Mouse (Mus musculus) lung, embryonic 14.5 days (tissue): Measurements from ENCODE around the gene Mpp2. TPM values are rescaled to one million over a fixed set of nuclear protein-coding genes. Genes with fewer than 3 reads are reported as not detected.

ENCODE experiments used
- ATAC-seq: fragments of 200-750 bp; cut with Nextera tagmentation; 2 replicates; pipeline ENCODE4 v1.8.0; 2017; ENCODE audit warnings: mild to moderate bottlenecking, moderate TSS enrichment, moderate library complexity; ENCODE audit not compliant: insufficient read depth
- DNase-seq: peaks from one replicate; pipeline ENCODE4 v3.0.0-alpha.2; 2015
- H3K27ac ChIP-seq: fragments of 300-500 bp; sonication (generic); 2 replicates; pipeline ENCODE4 v1.5.1; 2014; ENCODE audit warnings: low read depth, mild to moderate bottlenecking, moderate library complexity
- H3K27me3 ChIP-seq: fragments of 300-500 bp; sonication (generic); 2 replicates; pipeline ENCODE4 v1.6.1; 2014; ENCODE audit warnings: low read length, control low read depth; ENCODE audit not compliant: insufficient read depth
- H3K36me3 ChIP-seq: fragments of 300-500 bp; sonication (generic); 2 replicates; pipeline ENCODE4 v1.6.1; 2014; ENCODE audit warnings: control low read depth; ENCODE audit not compliant: insufficient read depth
- H3K4me1 ChIP-seq: fragments of 300-500 bp; sonication (generic); 2 replicates; pipeline ENCODE4 v1.6.1; 2014; ENCODE audit warnings: antibody characterized with exemption, control low read depth; ENCODE audit not compliant: insufficient read depth
- H3K4me2 ChIP-seq: fragments of 300-500 bp; sonication (generic); 2 replicates; pipeline ENCODE4 v1.6.1; 2014; ENCODE audit warnings: mild to moderate bottlenecking
- H3K4me3 ChIP-seq: fragments of 300-500 bp; sonication (generic); 2 replicates; pipeline ENCODE4 v1.5.1; 2014; ENCODE audit warnings: low read depth, low read length
- H3K9ac ChIP-seq: fragments of 300-500 bp; sonication (generic); 2 replicates; pipeline ENCODE4 v1.6.1; 2014
- H3K9me3 ChIP-seq: fragments of 300-500 bp; sonication (generic); 2 replicates; pipeline ENCODE4 v1.6.1; 2016; ENCODE audit warnings: low read depth, low read length, control low read depth
- CTCF ChIP-seq: IDR thresholded peaks from 2 replicates; pipeline ENCODE4 v1.5.1; 2016; ENCODE audit warnings: antibody characterized with exemption, low read depth
- WGBS: fragments of 180-500 bp; shearing (Covaris S2); extraction: QIAGEN DNeasy Blood & Tissue Kit; methylation state at CpG from one replicate; pipeline ENCODE4 v1.1.7; 2014; 5-methylcytosine and 5-hydroxymethylcytosine counted together
- polyA plus RNA-seq: library from polyadenylated mRNA; unstranded; fragments of >200 nt; fragmentation: Nextera tagmentation; extraction: Ambion mirVana; gene quantifications from 2 replicates; pipeline ENCODE4 v1.2.1, GENCODE M21; 2014

Gene Mpp2
- polyA plus RNA-seq, 1 experiment from 2014 or later, result 6.3 TPM

DNA sequence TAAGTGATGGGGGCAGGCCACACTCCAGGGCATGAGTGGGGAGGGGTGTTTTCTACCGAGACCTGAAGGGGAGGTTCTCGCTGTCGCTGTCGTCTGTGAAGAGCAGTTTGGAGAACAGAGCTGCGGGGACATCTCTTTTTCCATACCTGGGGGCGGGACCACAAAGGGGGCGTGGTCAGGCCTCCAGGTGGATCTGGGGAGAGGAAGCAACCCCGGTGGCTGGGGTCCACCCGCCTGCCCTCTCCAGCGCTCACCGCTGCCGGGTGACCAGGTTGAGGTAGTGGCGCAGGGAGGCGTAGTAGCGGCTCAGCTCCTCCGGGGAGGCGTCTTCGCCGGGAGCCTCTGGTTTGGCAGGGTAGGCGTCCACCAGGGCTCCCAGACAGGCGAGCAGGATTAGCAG is 18.6 kb upstream of the Mpp2 start:
- Histone ChIP-seq H3K4me3 (peak overlapping the region; percentile 17), H3K27me3 (peaks cover 52% of the 10 kb centered on the region), H3K4me2 (peak overlapping the region; percentile 49), H3K9ac (no peak overlapping the region; the same call in 1 of the 2 replicates), H3K9me3 (no peaks in the 10 kb centered on the region), H3K27ac (no peak overlapping the region), H3K36me3 (no peaks in the 10 kb centered on the region), H3K4me1 (no peaks in the 10 kb centered on the region; the same call in 1 of the 2 replicates)
- DNase-seq (peak; percentile 6), ATAC-seq (no peak)
- WGBS, result 2% methylated on average over 21 of the region's 21 CpGs
- TF ChIP-seq CTCF, result no peak

DNA sequence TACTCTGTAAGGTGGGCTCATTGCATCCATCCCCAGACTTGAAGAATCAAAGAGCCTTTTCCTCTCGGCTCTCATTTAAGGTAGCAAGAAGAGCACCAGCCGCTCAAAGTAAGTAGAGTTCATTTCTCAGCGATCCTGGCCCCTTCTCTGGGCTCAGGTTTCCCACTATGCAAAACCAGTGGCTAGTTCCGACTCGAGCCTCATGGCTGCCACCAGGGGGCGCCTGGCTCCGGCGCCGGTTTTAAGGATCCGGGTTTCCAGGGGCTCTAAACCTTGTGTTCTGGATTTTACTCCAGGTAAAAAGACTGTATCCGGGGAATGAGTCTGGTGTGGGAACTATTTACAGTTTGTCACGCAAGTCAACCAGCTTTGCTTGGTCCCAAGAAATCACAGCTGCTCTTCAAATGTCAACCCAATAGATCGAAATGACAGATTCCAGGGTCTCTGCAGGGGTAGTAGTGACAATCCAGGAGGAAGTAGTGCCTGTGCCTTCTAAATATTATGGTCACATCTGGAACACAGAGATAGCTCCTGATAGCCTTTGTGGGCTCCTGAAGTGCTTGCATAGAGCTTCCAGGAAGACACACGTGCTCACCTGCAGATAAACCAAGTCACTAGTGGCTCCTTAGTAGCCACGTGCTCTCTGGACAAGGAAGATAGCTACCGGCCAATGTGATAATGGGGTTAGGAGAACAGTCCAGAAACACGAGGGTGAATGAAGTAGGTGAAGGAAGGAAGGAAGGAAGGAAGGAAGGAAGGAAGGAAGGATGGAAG is 14.4 kb upstream of the Mpp2 start:
- H3K4me2 ChIP-seq, result 0 out of 2 replicates have a peak overlapping the region, but pooled peaks have one; percentile 15
- ATAC-seq, result 0 out of 2 replicates have a peak, but pooled peaks have one; percentile 38
- WGBS, result 16% methylated on average over 17 of the region's 17 CpGs

DNA sequence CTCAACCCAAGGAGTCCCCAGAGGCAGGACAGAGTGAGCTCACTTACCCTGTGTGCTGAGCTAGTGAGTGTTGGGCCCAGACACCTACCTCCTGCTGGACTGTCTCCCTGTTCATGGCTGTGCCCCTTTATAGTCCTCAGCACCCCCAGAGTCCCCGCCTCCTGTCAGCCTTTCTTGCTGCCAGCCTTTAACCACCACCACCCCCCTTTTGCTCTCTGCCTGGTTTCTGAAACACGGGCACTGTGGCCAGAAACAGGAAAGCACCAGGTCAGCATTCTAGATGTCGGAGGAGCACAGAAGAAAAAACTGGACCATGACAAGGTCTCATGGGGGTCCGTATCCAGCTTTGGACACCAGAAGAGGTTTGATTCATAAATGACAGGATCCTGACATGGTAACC is 12.9 kb upstream of the Mpp2 start, which contains the start of gene Ppy:
Ppy (minus strand) TSS at position 101 of the 400 bp plus-strand sequence.
- Histone ChIP-seq H3K36me3 (no peaks in the 10 kb centered on the region), H3K27ac (no peak within 1 kb of the TSS), H3K27me3 (peaks cover 28% of the 10 kb centered on the region), H3K4me2 (0 out of 2 replicates have a peak within 1 kb of the TSS, but pooled peaks have one; percentile 15), H3K4me3 (no peak within 1 kb of the TSS), H3K9ac (peak within 1 kb of the TSS; percentile 8; the same call in 1 of the 2 replicates), H3K4me1 (peaks cover 6% of the 10 kb centered on the region; the same call in 1 of the 2 replicates), H3K9me3 (no peaks in the 10 kb centered on the region)
- no peak for TF ChIP-seq CTCF
- DNase-seq (no peak), ATAC-seq (no peak)
- 75% methylated on average over 4 of the region's 4 CpGs for WGBS

More for the DNA sequence above, 14.4 kb upstream of the Mpp2 start:
- Histone ChIP-seq H3K9ac (peak overlapping the region; percentile 8; the same call in 1 of the 2 replicates), H3K4me1 (no peaks in the 10 kb centered on the region; the same call in 1 of the 2 replicates), H3K27me3 (peaks cover 43% of the 10 kb centered on the region), H3K9me3 (no peaks in the 10 kb centered on the region), H3K36me3 (no peaks in the 10 kb centered on the region), H3K27ac (no peak overlapping the region), H3K4me3 (no peak overlapping the region)
- peak; percentile 85 for TF ChIP-seq CTCF
- peak; percentile 90 for DNase-seq

DNA sequence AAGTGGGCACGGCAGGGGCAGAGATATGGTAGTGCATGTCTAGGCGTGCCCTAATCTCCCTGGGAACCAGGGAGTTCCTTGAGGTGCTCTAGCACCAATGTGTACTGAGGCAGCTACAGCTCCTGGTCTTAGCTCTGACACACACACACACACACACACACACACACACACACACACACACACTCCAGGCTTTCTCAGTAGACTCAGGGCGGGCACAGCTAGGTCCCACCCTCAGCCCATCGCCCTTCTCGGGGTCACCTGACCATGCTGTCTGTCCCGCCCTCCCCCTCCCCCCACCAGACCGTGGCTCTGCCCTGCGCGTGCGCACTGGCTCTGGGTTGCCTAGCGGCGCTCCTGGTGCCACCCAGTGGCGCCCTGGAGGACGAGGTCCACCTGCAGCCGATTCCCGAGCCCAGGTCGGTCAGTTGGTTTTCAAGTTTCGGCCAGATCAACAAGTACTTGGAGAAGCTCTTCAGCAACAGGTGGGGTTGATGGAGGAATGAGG is 8.6 kb upstream of the Mpp2 start:
- 0 out of 2 replicates have a peak, but pooled peaks cover 6% of the 10 kb centered on the region for H3K4me1 ChIP-seq
- peak; percentile 90 for ATAC-seq
- H3K9me3 ChIP-seq, result no peaks in the 10 kb centered on the region
- peak; percentile 73 for TF ChIP-seq CTCF
- 2% methylated on average over 18 of the region's 18 CpGs for WGBS
- peak overlapping the region; percentile 33; the same call in 1 of the 2 replicates for H3K9ac ChIP-seq
- peak; percentile 83 for DNase-seq
- H3K4me2 ChIP-seq, result peak overlapping the region; percentile 56
- H3K27me3 ChIP-seq, result peaks cover 6% of the 10 kb centered on the region; the same call in 1 of the 2 replicates
- no peaks in the 10 kb centered on the region for H3K36me3 ChIP-seq
- H3K27ac ChIP-seq, result no peak overlapping the region
- peak overlapping the region; percentile 17 for H3K4me3 ChIP-seq

DNA sequence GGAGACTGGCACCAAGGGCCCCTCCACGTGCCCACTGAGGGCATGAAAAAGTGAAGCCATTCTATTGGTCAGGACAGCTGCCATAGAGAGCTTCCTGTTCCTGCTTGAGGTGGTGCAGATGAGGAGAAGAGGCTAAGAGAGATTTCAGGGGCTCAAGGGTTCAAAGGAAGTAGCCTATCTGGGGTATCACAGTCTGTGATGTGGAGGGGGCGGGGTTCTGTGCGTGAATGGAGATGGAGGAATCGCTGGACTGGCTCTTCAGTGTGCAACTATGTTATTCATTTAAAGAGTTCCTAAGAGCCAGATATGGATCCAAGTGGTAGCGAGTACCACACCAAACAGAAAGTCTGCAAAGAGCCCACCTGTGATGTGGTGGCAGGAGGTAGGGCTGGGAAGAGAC is 8.1 kb upstream of the Mpp2 start:
- no peak for ATAC-seq
- H3K36me3 ChIP-seq, result no peaks in the 10 kb centered on the region
- no peak for DNase-seq
- H3K9ac ChIP-seq, result no peak overlapping the region
- H3K9me3 ChIP-seq, result no peaks in the 10 kb centered on the region
- peaks cover 3% of the 10 kb centered on the region; the same call in 1 of the 2 replicates for H3K27me3 ChIP-seq
- 0 out of 2 replicates have a peak, but pooled peaks cover 6% of the 10 kb centered on the region for H3K4me1 ChIP-seq
- H3K4me2 ChIP-seq, result peak overlapping the region; percentile 56
- no peak for TF ChIP-seq CTCF
- peak overlapping the region; percentile 17 for H3K4me3 ChIP-seq
- no peak overlapping the region for H3K27ac ChIP-seq
- 56% methylated on average over 5 of the region's 5 CpGs for WGBS

DNA sequence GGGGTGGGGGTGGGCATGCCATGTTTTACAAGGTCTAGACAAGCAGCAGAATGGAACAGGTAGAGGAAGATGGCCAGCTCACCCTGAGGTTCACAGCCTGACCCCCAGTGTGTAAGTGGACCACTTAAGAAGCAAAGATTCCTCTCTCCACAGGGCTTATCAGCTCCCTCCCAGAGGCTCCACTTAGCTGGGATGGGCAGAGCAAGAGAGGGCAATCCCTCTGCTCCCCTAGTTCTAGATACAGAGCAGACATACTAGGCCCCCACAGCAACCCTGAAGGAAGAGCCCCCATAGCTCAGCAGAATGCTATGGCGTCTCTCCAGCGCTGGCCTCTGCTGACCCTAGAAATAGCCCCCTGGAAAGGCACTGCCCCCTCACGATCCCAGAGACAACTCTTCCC is 7.4 kb upstream of the Mpp2 start:
- Histone ChIP-seq H3K27ac (no peak overlapping the region), H3K36me3 (no peaks in the 10 kb centered on the region), H3K4me1 (0 out of 2 replicates have a peak, but pooled peaks cover 6% of the 10 kb centered on the region), H3K9me3 (no peaks in the 10 kb centered on the region), H3K27me3 (peaks cover 3% of the 10 kb centered on the region; the same call in 1 of the 2 replicates), H3K4me3 (no peak overlapping the region), H3K9ac (no peak overlapping the region), H3K4me2 (no peak overlapping the region)
- ATAC-seq (no peak), DNase-seq (no peak)
- 69% methylated on average over 3 of the region's 3 CpGs for WGBS
- no peak for TF ChIP-seq CTCF
